Mouse (Mus musculus): ENCODE measurements around the gene Prmt2. TPM values are rescaled to one million over a fixed set of nuclear protein-coding genes. Genes with fewer than 3 reads are reported as not detected.

Gene Prmt2
- total RNA-seq, 2 experiments from 2014 or later, result 0.62 to 2.4 TPM

GRCm38 (mm10) chr10:76225944-76226343 lies 11.7 kb downstream of the Prmt2 start:
- peak; percentile 54 for ATAC-seq (replicated peaks; ENCODE audit: poor library complexity)

- ATAC-seq (replicated peaks; ENCODE audit: poor library complexity), result no peak
Measured at GRCm38 (mm10) chr10:76218240-76218639, 19.4 kb downstream of the Prmt2 start.

GRCm38 (mm10) chr10:76217056-76217455 lies 20.6 kb downstream of the Prmt2 start:
- ATAC-seq (replicated peaks; ENCODE audit: poor library complexity), result no peak

GRCm38 (mm10) chr10:76214161-76214560 lies 23.5 kb downstream of the Prmt2 start:
- no peak for ATAC-seq (replicated peaks; ENCODE audit: poor library complexity)

- ATAC-seq (replicated peaks; ENCODE audit: poor library complexity), result no peak
Measured at GRCm38 (mm10) chr10:76212121-76212520, 25.5 kb downstream of the Prmt2 start.

- no peak for ATAC-seq (replicated peaks; ENCODE audit: poor library complexity)
Measured at GRCm38 (mm10) chr10:76210806-76211205, 26.9 kb downstream of the Prmt2 start.

GRCm38 (mm10) chr10:76209241-76209640 lies 28.4 kb downstream of the Prmt2 start:
- no peak for ATAC-seq (replicated peaks; ENCODE audit: poor library complexity)

GRCm38 (mm10) chr10:76207262-76207796 lies 30.3 kb downstream of the Prmt2 start:
- ATAC-seq (replicated peaks; ENCODE audit: poor library complexity), result no peak

- peak; percentile 54; the same call in 1 of the 2 replicates for ATAC-seq (replicated peaks; ENCODE audit: poor library complexity)
Measured at GRCm38 (mm10) chr10:76203798-76204283, 33.8 kb downstream of the Prmt2 start.

GRCm38 (mm10) chr10:76201978-76202377 lies 35.7 kb downstream of the Prmt2 start:
- ATAC-seq (replicated peaks; ENCODE audit: poor library complexity), result peak; percentile 52; the same call in 1 of the 2 replicates

- no peak for ATAC-seq (replicated peaks; ENCODE audit: poor library complexity)
Measured at GRCm38 (mm10) chr10:76201416-76201815, 36.2 kb downstream of the Prmt2 start.

- no peak for ATAC-seq (replicated peaks; ENCODE audit: poor library complexity)
Measured at GRCm38 (mm10) chr10:76188010-76188409, 49.7 kb downstream of the Prmt2 start.

- no peak for ATAC-seq (replicated peaks; ENCODE audit: poor library complexity)
Measured at GRCm38 (mm10) chr10:76185216-76185615, 52.4 kb downstream of the Prmt2 start.

GRCm38 (mm10) chr10:76174899-76175298 lies 62.8 kb downstream of the Prmt2 start:
- ATAC-seq (replicated peaks; ENCODE audit: poor library complexity), result no peak

GRCm38 (mm10) chr10:76158009-76158408 lies 79.7 kb downstream of the Prmt2 start:
- ATAC-seq (replicated peaks; ENCODE audit: poor library complexity), result no peak

- no peak for ATAC-seq (replicated peaks; ENCODE audit: poor library complexity)
Measured at GRCm38 (mm10) chr10:76157528-76157927, 80.1 kb downstream of the Prmt2 start.

Other genes starting within 250 kb of the Prmt2 start
- gene Zfp280b, start 205.2 kb downstream of the Prmt2 start, total RNA-seq (2015), result 7.4 and 8.7 TPM in 2 replicates
- 5.7 and 8.0 TPM in 2 replicates for gene Zfp280b, start 205.2 kb downstream of the Prmt2 start, total RNA-seq (2017)
- gene Slc5a4b, start 126.9 kb downstream of the Prmt2 start, total RNA-seq (2015), result not detected in 2 replicates
- gene Slc5a4b, start 126.9 kb downstream of the Prmt2 start, total RNA-seq (2017), result not detected in 2 replicates
- gene Slc5a4a, start 90.4 kb downstream of the Prmt2 start, total RNA-seq (2015), result not detected in 2 replicates
- not detected in 2 replicates for gene Slc5a4a, start 90.4 kb downstream of the Prmt2 start, total RNA-seq (2017)
- not detected in 2 replicates for gene S100b, start 16.0 kb upstream of the Prmt2 start, total RNA-seq (2015)
- not detected in 2 replicates for gene S100b, start 16.0 kb upstream of the Prmt2 start, total RNA-seq (2017)
- 1.2 and 1.3 TPM in 2 replicates for gene Dip2a, start 107.4 kb upstream of the Prmt2 start, total RNA-seq (2015)
- 1.4 and 2.9 TPM in 2 replicates for gene Dip2a, start 107.4 kb upstream of the Prmt2 start, total RNA-seq (2017)
- gene AC141477.1, start 202.6 kb upstream of the Prmt2 start, total RNA-seq (2015), result not detected in 2 replicates
- gene AC141477.1, start 202.6 kb upstream of the Prmt2 start, total RNA-seq (2017), result 20.5 and 61.6 TPM in 2 replicates
- 35.8 and 40.5 TPM in 2 replicates for gene Pcnt, start 204.9 kb upstream of the Prmt2 start, total RNA-seq (2015)
- gene Pcnt, start 204.9 kb upstream of the Prmt2 start, total RNA-seq (2017), result 57.7 and 64.8 TPM in 2 replicates
- not detected in 2 replicates for gene 2610028H24Rik, start 211.2 kb upstream of the Prmt2 start, total RNA-seq (2015)
- gene 2610028H24Rik, start 211.2 kb upstream of the Prmt2 start, total RNA-seq (2017), result not detected in 2 replicates
- gene Mcm3ap, start 231.1 kb upstream of the Prmt2 start, total RNA-seq (2015), result 84.5 and 91.4 TPM in 2 replicates
- gene Mcm3ap, start 231.1 kb upstream of the Prmt2 start, total RNA-seq (2017), result 68.3 and 85.3 TPM in 2 replicates
- 2.1 and 2.3 TPM in 2 replicates for gene Ybey, start 231.2 kb upstream of the Prmt2 start, total RNA-seq (2015)
- 3.8 and 4.2 TPM in 2 replicates for gene Ybey, start 231.2 kb upstream of the Prmt2 start, total RNA-seq (2017)

Measured in megakaryocyte progenitor cell, adult 5-6 weeks (primary cell).